Mouse (Mus musculus) splenic B cell, adult 2 months (primary cell): ENCODE results near the gene Kif21b.

Experiments
- DNase-seq: peaks from one replicate; pipeline ENCODE4 v3.0.0-alpha.2; 2011; ENCODE audit warnings: low read depth, low spot score
- H3K27me3 ChIP-seq: 2 replicates; pipeline ENCODE4 v1.6.1; 2012; ENCODE audit warnings: mild to moderate bottlenecking, low read length, moderate library complexity, mixed read lengths; ENCODE audit not compliant: control insufficient read depth, poor library complexity, insufficient read depth, severe bottlenecking
- H3K36me3 ChIP-seq: 2 replicates; pipeline ENCODE4 v1.6.1; 2012; ENCODE audit warnings: mild to moderate bottlenecking, low read length, moderate library complexity, mixed read lengths; ENCODE audit not compliant: control insufficient read depth, poor library complexity, insufficient read depth, severe bottlenecking

Kif21b gene

GRCm38 (mm10) chr1:136119571-136120262, 11.5 kb upstream of the Kif21b start:
- DNase-seq: no peak
- Histone ChIP-seq H3K27me3 (no peaks in the 10 kb centered on the region), H3K36me3 (no peaks in the 10 kb centered on the region)

GRCm38 (mm10) chr1:136120263-136120603, 11.0 kb upstream of the Kif21b start:
- Histone ChIP-seq H3K27me3 (no peaks in the 10 kb centered on the region), H3K36me3 (no peaks in the 10 kb centered on the region)
- DNase-seq: no peak

DNA sequence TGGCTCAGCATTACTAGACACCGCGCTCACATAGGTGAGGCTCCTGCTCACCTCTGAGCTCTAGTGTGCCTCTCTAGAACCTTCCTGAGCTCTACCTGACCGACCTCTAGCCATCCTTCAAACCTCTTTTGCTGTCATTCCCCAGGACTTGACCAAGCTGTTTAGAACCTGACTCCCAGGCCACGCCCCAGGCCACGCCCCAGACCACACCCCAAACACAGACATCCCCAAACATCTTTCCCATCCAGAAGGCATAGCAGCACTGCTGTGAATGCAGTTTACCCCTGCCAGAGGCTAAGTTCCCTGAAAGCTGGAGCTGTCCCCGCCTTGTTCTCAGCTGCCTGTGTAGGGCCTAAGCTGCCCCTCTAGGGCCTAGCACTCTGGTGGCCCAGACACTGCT, 10.4 kb upstream of the Kif21b start:
- Histone ChIP-seq H3K27me3 (no peaks in the 10 kb centered on the region), H3K36me3 (no peaks in the 10 kb centered on the region)
- DNase-seq: no peak

DNA sequence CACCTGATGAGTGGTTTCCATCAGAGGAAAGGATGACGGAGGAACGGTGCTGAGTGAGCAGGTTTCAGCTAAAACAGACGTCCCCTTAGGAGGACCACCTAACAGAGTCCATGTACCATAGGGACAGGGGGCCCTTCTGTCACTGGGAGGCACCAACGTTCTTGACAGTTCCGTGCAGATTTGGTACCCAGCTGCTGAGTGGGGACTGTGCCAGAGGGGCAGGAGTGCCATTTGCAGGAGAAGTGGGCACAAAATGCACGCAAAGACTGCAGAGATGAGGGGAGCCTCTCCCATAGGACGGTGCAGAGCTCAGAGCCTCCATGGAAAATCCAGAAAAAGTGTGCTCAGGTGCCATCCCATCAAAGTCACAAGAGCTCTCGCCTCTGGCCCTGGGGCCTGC, 9.2 kb upstream of the Kif21b start:
- no peaks in the 10 kb centered on the region for H3K27me3 ChIP-seq
- no peaks in the 10 kb centered on the region for H3K36me3 ChIP-seq

DNA sequence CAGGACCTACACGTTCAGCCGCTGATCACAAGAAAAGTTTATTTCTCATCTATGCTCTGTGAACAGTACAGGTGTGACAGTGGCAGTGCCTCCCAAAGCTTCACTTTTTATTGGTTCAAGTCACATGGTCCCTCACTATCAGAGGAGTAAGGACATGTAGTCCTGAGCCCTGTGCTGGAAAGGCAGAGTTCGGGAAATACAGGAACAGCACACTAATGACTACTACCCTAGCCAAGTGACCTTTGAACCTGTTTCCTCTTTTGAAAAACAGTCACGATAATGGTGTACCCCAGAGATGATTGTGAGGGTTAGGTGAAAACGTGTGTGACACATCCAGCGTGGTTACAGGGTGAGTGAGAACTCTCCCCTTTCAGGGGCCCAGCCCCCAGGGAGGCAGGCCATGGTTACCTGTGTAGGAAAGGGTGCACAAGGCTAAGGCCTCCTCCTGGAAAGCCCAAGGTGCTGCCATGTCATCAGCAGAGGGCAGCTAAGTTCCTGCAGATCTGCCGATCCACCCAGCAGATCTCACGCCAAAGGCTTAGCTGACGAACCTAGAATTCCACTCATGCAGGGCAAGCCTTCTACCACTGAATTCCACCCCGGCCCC, 4.9 kb upstream of the Kif21b start:
- no peaks in the 10 kb centered on the region for H3K27me3 ChIP-seq
- DNase-seq: no peak
- no peaks in the 10 kb centered on the region for H3K36me3 ChIP-seq

More for the DNA sequence above, 9.2 kb upstream of the Kif21b start:
- no peak for DNase-seq

- no peaks in the 10 kb centered on the region for H3K27me3 ChIP-seq
- DNase-seq: no peak
Observed at GRCm38 (mm10) chr1:136126895-136127294, 4.3 kb upstream of the Kif21b start.

DNA sequence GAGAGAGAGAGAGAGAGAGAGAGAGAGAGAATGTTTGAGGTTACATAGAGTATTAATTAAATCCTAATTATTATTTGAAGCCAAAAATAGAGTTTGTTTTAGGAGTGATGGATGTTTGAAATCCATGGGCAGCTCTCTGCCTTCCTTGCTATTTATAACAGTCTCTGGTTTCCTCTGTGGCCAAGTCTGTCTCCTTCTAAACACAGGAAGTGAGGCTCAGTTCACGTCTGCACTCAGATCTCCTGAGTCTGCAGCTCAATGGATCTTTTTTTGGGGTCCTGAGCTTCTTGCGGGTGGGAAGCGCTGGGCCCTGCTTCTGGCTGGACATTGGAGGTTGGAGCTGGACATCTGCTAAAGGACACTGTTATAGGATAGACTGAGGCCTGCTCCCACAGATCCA, 3.3 kb upstream of the Kif21b start:
- no peaks in the 10 kb centered on the region for H3K27me3 ChIP-seq
- DNase-seq: no peak
- H3K36me3 ChIP-seq: no peaks in the 10 kb centered on the region

More at GRCm38 (mm10) chr1:136126895-136127294, 4.3 kb upstream of the Kif21b start:
- H3K36me3 ChIP-seq: no peaks in the 10 kb centered on the region

DNA sequence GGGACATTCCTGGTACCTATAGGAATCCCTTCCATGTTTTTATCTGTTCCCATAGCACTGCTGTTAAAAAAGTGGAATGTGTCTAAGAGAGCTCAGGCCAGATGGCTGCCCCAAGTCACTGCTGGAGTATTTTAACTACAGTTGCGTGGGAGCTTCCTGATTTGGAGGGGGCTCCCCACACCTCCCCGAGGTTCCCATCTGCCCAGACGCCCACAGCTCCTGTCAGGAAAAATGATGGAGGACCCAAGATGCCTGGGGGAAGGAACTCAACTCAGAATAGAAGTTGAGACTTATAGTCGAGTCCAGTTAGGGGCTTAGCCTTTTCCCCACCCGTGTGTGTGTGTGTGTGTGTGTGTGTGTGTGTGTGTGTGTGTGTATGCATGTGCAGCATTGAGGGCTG, 2.8 kb upstream of the Kif21b start:
- no peaks in the 10 kb centered on the region for H3K27me3 ChIP-seq
- no peak for DNase-seq
- H3K36me3 ChIP-seq: no peaks in the 10 kb centered on the region

- DNase-seq: no peak
- no peaks in the 10 kb centered on the region for H3K36me3 ChIP-seq
- no peaks in the 10 kb centered on the region for H3K27me3 ChIP-seq
Observed at GRCm38 (mm10) chr1:136128944-136129589, 2.1 kb upstream of the Kif21b start.

- DNase-seq: no peak
- Histone ChIP-seq H3K27me3 (no peaks in the 10 kb centered on the region), H3K36me3 (no peaks in the 10 kb centered on the region)
Observed at GRCm38 (mm10) chr1:136130107-136130506, 1.1 kb upstream of the Kif21b start.

GRCm38 (mm10) chr1:136131603-136132291, 558 bp downstream of the Kif21b start:
- H3K27me3 ChIP-seq: no peaks in the 10 kb centered on the region
- H3K36me3 ChIP-seq: no peaks in the 10 kb centered on the region
- DNase-seq: peak; percentile 43

GRCm38 (mm10) chr1:136132386-136133201, 1.4 kb downstream of the Kif21b start:
- H3K36me3 ChIP-seq: no peaks in the 10 kb centered on the region
- no peaks in the 10 kb centered on the region for H3K27me3 ChIP-seq
- DNase-seq: no peak

DNA sequence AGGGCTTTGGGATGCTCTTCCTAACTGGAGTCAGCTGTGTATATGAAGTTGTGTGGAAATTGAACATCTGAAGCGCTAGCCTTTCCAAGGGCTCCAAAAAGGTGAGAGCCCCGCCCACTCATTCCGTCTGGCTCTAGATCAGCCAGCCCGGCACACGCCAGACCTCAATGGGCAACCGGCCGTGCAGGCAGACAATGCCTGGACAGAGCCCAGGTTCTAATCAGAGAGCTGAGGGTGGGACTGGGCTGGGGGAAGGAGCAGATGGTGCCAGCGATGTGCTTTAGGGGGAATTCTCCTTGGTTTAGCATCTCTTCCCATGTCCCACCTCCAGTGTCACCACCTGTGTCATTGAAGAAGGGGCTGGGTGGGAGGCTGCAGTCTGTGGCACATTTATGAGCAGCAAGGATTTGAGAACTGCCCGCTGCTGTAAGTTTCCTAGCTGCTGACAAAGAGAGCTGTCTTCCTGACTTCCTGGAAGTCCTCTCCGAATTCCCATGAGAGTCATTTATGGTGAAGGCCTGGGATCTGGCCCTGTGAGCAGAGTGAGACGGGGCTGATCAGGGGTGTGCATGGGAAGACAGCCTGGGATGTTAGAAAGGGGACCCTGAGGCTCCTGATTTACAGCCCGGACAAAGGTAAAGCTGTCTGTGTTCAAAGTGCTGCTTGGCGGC, 2.5 kb downstream of the Kif21b start:
- no peaks in the 10 kb centered on the region for H3K27me3 ChIP-seq
- no peaks in the 10 kb centered on the region for H3K36me3 ChIP-seq
- no peak for DNase-seq

- Histone ChIP-seq H3K36me3 (no peaks in the 10 kb centered on the region), H3K27me3 (no peaks in the 10 kb centered on the region)
- no peak for DNase-seq
Observed at GRCm38 (mm10) chr1:136134547-136134946, 3.4 kb downstream of the Kif21b start.
